Mouse (Mus musculus): ENCODE results near the gene Pik3r1.

Gene Pik3r1

DNA sequence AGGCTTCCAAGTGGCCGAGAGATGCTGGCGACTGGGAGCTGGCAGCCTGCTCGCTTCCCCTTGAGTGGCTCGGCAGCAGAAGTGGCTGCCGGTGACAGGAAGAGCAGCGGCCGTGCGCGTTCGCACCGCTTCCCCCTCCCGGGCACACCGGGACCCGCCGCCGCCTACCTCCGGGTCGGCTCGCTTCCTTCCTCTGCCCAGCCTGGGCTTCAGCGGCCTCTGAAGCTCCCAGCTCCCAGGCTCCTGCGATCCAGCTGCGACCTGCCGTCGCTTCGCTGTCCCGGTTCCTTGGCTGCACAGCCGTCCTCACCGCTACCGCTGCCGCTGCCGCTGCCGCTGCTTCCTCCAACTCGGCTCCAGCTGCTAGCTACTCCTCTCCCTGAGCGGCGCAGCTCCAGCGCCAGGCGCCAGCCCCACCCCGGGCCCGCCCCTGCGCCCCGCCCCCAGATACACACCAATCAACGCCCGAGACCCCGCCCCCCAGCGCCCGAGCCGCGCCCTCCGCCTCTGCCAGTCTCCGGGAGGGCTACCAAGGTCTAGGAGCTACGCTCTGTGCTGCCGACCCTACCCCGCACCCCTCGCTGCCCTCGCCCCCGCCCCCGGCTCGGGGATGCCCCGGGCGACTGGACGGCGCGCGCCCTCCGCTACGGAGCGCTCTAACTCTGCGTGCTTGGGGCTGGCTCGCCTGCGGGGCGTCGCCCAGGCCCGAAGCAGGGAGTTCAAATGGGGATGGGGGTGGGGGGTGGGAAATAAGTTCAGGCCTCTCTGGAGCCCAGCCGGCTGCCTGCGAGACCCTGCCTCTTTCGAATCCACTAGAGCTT lies at the start of gene Pik3r1:
TSS of gene Pik3r1 (minus strand) at position 409 of the 821 bp plus-strand sequence.
- under 1% methylated on average over 76 of the region's 76 CpGs for WGBS

DNA sequence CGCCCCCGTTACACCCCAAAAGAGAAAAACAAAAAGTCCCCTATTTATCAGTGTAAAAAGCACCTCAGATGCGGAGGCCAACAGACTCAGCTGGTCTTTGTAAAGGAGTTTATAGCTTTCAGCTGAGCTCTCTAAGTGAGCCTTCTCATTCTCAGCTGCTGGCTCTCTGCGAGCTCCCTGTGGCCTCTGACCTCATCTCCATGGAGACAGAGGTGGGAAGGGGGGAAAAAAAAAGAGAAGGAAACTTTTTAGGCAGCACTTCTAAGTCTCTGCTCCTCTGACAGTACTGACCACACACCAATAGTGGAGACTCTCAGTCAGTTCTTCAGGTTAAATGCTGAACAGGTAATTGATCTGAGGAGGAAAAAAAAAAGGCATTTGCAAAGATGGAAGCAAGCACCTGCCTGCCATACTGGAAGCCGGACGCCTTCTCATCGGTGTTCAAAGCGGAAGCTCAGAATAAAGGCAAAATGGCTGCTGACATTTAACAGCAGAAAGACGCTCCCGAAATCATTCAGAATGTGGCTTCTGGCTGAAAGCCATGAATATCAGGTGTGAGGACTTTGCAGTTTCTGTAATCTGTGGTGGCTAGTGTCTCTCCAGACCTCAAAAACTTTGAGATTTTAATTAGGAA lies 45.4 kb upstream of the Pik3r1 start:
- WGBS: 58% methylated on average over 10 of the region's 10 CpGs

GRCm38 (mm10) chr13:101812341-101812740 lies 44.3 kb upstream of the Pik3r1 start:
- WGBS: 67% methylated on average over 5 of the region's 5 CpGs

DNA sequence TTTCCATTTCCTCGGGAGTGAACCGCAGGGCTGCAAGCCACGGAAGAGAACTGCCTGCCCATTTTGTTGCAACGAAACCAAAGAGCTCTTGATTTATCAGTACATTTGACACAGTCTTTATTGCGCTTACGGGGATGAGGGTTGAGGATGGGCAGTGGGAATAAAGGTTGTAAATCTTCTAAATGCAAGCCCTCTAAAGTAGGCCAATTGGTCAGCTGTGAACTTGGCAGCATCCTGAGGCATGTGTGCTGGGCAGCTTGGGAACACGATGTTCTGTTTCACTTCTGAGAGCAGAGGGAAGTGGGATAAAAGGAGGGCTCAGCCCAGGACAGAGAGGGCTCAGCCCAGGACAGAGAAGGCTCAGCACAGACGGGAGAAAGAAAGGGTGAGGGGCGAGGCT lies 43.9 kb upstream of the Pik3r1 start:
- 63% methylated on average over 9 of the region's 9 CpGs for WGBS

- 69% methylated on average over 7 of the region's 7 CpGs for WGBS
These were observed 42.6 kb upstream of the Pik3r1 start for GRCm38 (mm10) chr13:101810667-101811066.

GRCm38 (mm10) chr13:101809796-101810195 lies 41.8 kb upstream of the Pik3r1 start:
- WGBS: 92% methylated on average over 3 of the region's 3 CpGs

- 91% methylated on average over 3 of the region's 3 CpGs for WGBS
These were observed 37.6 kb upstream of the Pik3r1 start for GRCm38 (mm10) chr13:101805559-101806091.

- WGBS: 3% methylated on average over 41 of the region's 41 CpGs
These were observed 33.6 kb upstream of the Pik3r1 start for GRCm38 (mm10) chr13:101801372-101802186.

GRCm38 (mm10) chr13:101800833-101801371 lies 32.9 kb upstream of the Pik3r1 start:
- WGBS: 24% methylated on average over 10 of the region's 10 CpGs

DNA sequence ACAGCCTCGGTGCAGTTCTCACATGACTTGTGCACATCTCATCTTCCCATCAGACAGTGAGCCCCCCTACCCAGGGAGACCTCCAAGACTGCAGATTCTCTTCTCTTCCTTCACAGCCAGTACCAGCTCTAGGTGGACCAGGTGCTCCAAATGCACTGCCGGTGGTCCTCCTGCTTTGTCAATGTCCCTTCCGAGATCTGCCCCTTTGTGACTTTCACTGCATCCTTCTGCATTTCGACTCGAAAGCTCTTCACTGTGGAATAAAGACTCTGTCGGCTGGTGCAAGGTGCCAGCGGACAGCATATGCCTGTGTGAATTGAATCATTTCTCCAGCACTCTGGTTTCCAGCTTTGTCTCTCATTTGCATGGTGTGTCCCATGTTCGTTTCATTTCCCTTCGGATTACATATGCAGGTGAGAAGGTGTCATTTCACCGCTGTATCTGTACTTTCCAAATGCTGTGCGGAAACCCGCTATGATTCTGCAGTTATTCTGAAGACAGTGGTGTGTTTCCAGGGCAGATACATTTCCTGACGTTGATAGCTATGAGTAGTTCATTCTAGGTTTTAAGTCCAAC lies 32.1 kb upstream of the Pik3r1 start:
- WGBS: 71% methylated on average over 13 of the region's 13 CpGs

GRCm38 (mm10) chr13:101799318-101799717 lies 31.3 kb upstream of the Pik3r1 start:
- 97% methylated on average over 2 of the region's 2 CpGs for WGBS

- WGBS: 95% methylated on average over 4 of the region's 4 CpGs
These were observed 30.5 kb upstream of the Pik3r1 start for GRCm38 (mm10) chr13:101798522-101798921.

DNA sequence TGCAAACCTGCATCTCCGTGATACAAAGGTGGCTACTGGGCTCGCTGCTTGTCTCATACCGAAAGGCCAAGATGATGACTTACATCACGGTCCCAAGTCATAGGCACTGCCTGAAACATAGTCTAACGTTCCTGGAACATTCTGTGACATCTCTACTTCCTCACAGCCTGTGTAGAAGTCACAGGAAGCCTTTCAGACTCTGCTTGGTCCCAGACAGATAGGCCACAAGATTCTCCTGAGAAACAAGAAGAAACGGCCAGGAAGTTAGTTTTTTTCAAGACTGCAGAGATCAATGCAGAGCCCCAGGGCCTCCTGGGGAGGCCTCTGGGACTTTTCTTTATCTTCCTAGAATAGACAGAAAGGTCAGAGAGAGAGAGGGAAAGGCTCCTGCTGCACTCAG lies 29.0 kb upstream of the Pik3r1 start:
- 76% methylated on average over 6 of the region's 6 CpGs for WGBS

- 89% methylated on average over 4 of the region's 4 CpGs for WGBS
These were observed 17.7 kb upstream of the Pik3r1 start for GRCm38 (mm10) chr13:101785705-101786104.

DNA sequence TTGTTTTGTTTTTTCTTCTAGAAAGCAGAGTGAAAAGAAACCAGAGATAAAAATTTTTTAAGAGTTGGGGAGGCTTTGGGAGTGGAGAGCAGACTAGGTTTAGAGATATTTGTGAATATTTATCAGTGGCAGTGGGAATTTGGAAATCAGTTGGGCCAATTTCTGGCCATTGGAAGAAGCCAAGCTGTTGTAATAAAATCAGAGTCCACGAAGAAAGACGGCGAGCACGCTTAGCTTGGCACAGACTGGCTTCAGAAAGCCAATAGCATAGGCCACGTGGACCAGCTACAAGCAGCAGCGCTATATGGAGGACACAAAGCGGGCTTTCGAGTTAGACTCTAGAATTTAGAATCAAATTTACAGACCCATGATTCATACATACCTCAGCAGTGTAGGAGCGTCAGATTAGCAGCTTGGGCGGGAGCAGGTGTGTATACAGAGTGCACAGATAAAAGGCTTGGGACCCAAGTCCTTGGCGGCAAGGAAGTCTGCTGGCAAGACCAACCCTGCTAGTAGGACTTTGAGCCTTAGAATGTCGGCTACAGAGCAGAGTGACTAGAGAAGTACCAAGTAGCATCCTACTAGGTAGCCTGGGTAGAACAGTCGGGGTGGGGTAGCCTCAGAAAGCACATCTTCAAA lies 16.8 kb upstream of the Pik3r1 start:
- 96% methylated on average over 13 of the region's 13 CpGs for WGBS

GRCm38 (mm10) chr13:101779011-101779410 lies 11.0 kb upstream of the Pik3r1 start:
- WGBS: 91% methylated on average over 4 of the region's 4 CpGs

- 70% methylated on average over 3 of the region's 3 CpGs for WGBS
These were observed 9.8 kb upstream of the Pik3r1 start for GRCm38 (mm10) chr13:101777851-101778250.

GRCm38 (mm10) chr13:101769955-101770354 lies 1.9 kb upstream of the Pik3r1 start:
- WGBS: 88% methylated on average over 4 of the region's 4 CpGs

GRCm38 (mm10) chr13:101768630-101768991 lies 594 bp upstream of the Pik3r1 start:
- under 1% methylated on average over 17 of the region's 17 CpGs for WGBS

- under 1% methylated on average over 60 of the region's 60 CpGs for WGBS
These were observed 806 bp downstream of the Pik3r1 start for GRCm38 (mm10) chr13:101767013-101767808.
